Comparison of ENCODE assay signal across 30 mouse cellular contexts in the genomic region with DNA sequence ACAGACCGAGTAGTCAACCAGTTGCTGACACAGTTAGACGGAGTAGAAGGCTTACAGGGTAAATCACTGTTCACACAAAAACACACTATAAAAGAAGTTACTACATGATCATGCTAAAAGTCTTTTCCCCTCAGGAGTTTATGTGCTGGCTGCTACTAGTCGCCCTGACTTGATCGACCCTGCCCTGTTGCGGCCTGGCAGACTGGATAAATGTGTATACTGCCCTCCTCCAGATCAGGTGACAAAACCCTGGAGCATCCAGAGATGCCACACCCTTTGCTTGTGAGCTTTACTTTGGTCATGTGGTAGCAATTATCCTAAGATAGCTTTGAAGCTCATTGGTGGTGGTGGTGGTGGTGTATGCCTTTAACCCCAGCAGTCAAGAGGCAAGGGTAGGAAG. TPM values are rescaled to one million over a fixed set of nuclear protein-coding genes. Genes with fewer than 3 reads are reported as not detected.
DNase-seq lines count a peak whose midpoint lies in the region; ATAC-seq and TF ChIP-seq lines count a peak whose summit lies in the region.
"Had no signal": no experiment of that assay in that cellular context is flagged by ENCODE, and none has a peak within 500 bp of the region (broad histone marks: within the 10 kb centered on the region; RNA-seq: fewer than 3 reads in every experiment).

No protein-coding gene starts in this region.

- H3K27ac ChIP-seq in midbrain, embryonic 11.5 days (ENCODE audit: low read depth, low read length): no peak overlapping the region
- H3K27ac ChIP-seq in midbrain, postnatal 0 days (ENCODE audit: low read depth, low read length): no peak overlapping the region
- no peak overlapping the region for H3K27ac ChIP-seq in intestine, embryonic 16.5 days (ENCODE audit: low read length)
- H3K27ac ChIP-seq: embryonic facial prominence, embryonic 10.5 days; embryonic facial prominence, embryonic 12.5 days; forebrain, embryonic 13.5 days; forebrain, embryonic 15.5 days had no signal

- H3K27me3 ChIP-seq in midbrain, embryonic 11.5 days (ENCODE audit: control insufficient read depth, insufficient read depth, low read length): no peaks in the 10 kb centered on the region
- no peaks in the 10 kb centered on the region for H3K27me3 ChIP-seq in midbrain, postnatal 0 days (ENCODE audit: insufficient read depth, low read length)
- H3K27me3 ChIP-seq in intestine, embryonic 16.5 days (replicated peaks; ENCODE audit: control insufficient read depth, insufficient read depth, low read length): no peaks in the 10 kb centered on the region
- H3K27me3 ChIP-seq: CH12.LX; embryonic facial prominence, embryonic 12.5 days; forebrain, embryonic 13.5 days; forebrain, embryonic 15.5 days; Patski had no signal

- WGBS in midbrain, embryonic 11.5 days: 91% methylated on average over 5 of the region's 5 CpGs
- WGBS in midbrain, postnatal 0 days: 97% methylated on average over 5 of the region's 5 CpGs
- WGBS in intestine, embryonic 16.5 days: 82% methylated on average over 5 of the region's 5 CpGs

- no peak overlapping the region for H3K4me2 ChIP-seq in midbrain, embryonic 11.5 days
- H3K4me2 ChIP-seq in midbrain, postnatal 0 days (ENCODE audit: low read depth, low read length, poor library complexity, severe bottlenecking): no peak overlapping the region
- H3K4me2 ChIP-seq in intestine, embryonic 16.5 days (ENCODE audit: low read depth, low read length): no peak overlapping the region
- H3K4me2 ChIP-seq: embryonic facial prominence, embryonic 12.5 days; forebrain, embryonic 13.5 days; forebrain, embryonic 15.5 days had no signal

- peaks cover 4% of the 10 kb centered on the region; the same call in 1 of the 2 replicates for H3K36me3 ChIP-seq in midbrain, embryonic 11.5 days (ENCODE audit: control insufficient read depth, insufficient read depth, low read length)
- H3K36me3 ChIP-seq in midbrain, postnatal 0 days (ENCODE audit: insufficient read depth, low read length): peaks cover 23% of the 10 kb centered on the region
- H3K36me3 ChIP-seq in intestine, embryonic 16.5 days (ENCODE audit: control insufficient read depth, insufficient read depth, low read length): 0 out of 2 replicates have a peak, but pooled peaks cover 2% of the 10 kb centered on the region

- TF ChIP-seq CTCF in midbrain, postnatal 0 days (IDR thresholded peaks at IDR 0.05): no peak

- no peak overlapping the region for H3K4me3 ChIP-seq in midbrain, embryonic 11.5 days (ENCODE audit: low read depth, low read length)
- no peak overlapping the region for H3K4me3 ChIP-seq in midbrain, postnatal 0 days (ENCODE audit: low read depth, low read length)
- no peak overlapping the region for H3K4me3 ChIP-seq in intestine, embryonic 16.5 days (ENCODE audit: low read length)
- H3K4me3 ChIP-seq: embryonic facial prominence, embryonic 10.5 days; embryonic facial prominence, embryonic 12.5 days; forebrain, embryonic 13.5 days; forebrain, embryonic 15.5 days had no signal

- no peaks in the 10 kb centered on the region for H3K9me3 ChIP-seq in midbrain, embryonic 11.5 days (ENCODE audit: control insufficient read depth, low read length)
- no peaks in the 10 kb centered on the region for H3K9me3 ChIP-seq in midbrain, postnatal 0 days (ENCODE audit: low read length)
- H3K9me3 ChIP-seq in intestine, embryonic 16.5 days (ENCODE audit: control insufficient read depth, low read length): no peaks in the 10 kb centered on the region
- H3K9me3 ChIP-seq: embryonic facial prominence, embryonic 10.5 days; embryonic facial prominence, embryonic 12.5 days; forebrain, embryonic 13.5 days; forebrain, embryonic 15.5 days; G1E had no signal

- H3K4me1 ChIP-seq in midbrain, embryonic 11.5 days (ENCODE audit: control insufficient read depth, insufficient read depth, low read length): no peaks in the 10 kb centered on the region
- H3K4me1 ChIP-seq in midbrain, postnatal 0 days (ENCODE audit: insufficient read depth, low read length): no peaks in the 10 kb centered on the region
- no peaks in the 10 kb centered on the region for H3K4me1 ChIP-seq in intestine, embryonic 16.5 days (ENCODE audit: control insufficient read depth, insufficient read depth, low read length)
- H3K4me1 ChIP-seq: embryonic facial prominence, embryonic 10.5 days; embryonic facial prominence, embryonic 12.5 days; forebrain, embryonic 13.5 days; forebrain, embryonic 15.5 days had no signal

- H3K9ac ChIP-seq in midbrain, embryonic 11.5 days (ENCODE audit: low read length): no peak overlapping the region
- no peak overlapping the region for H3K9ac ChIP-seq in midbrain, postnatal 0 days (replicated peaks; ENCODE audit: low read length, poor library complexity, severe bottlenecking)
- no peak overlapping the region for H3K9ac ChIP-seq in intestine, embryonic 16.5 days (ENCODE audit: low read depth, low read length)
- H3K9ac ChIP-seq: embryonic facial prominence, embryonic 12.5 days; forebrain, embryonic 13.5 days; forebrain, embryonic 15.5 days; forebrain, postnatal 0 days had no signal

- ATAC-seq in midbrain, embryonic 11.5 days (ENCODE audit: low FRiP score): no peak
- no peak for ATAC-seq in midbrain, postnatal 0 days (ENCODE audit: low FRiP score)
- peak; percentile 60; the same call in 1 of the 2 replicates for ATAC-seq in intestine, embryonic 16.5 days
- ATAC-seq in granulocyte monocyte progenitor cell, adult 5-6 weeks (replicated peaks; ENCODE audit: poor library complexity, severe bottlenecking): no peak
- ATAC-seq: CD4-positive, CD25-positive, alpha-beta regulatory T cell, adult 4 months; forebrain, embryonic 13.5 days; forebrain, embryonic 15.5 days; forebrain, postnatal 0 days; Patski had no signal

- DNase-seq in midbrain, embryonic 11.5 days (ENCODE audit: low spot score, missing footprints): peak; percentile 19
- no peak for DNase-seq in midbrain, postnatal 0 days (ENCODE audit: low spot score)
- DNase-seq in ZHBTc4 (ENCODE audit: low read depth, low spot score): peak; percentile 16
- DNase-seq in ovary, postnatal 14 days (ENCODE audit: low spot score): no peak
- DNase-seq in yolk sac, embryonic 10.5 days (ENCODE audit: low spot score): no peak
- DNase-seq: adrenal gland, adult 2 months; adrenal gland, postnatal 10 days; adrenal gland, postnatal 25 days; B cell, adult 2 months; cerebellum, adult 11 months; cerebellum, adult 18-20 months; cerebellum, adult 8-10 months; cerebellum, adult 9-11 months; cerebellum, postnatal 25 days; forebrain, postnatal 0 days had no signal

RNA-seq across cellular contexts. Expression of gene Tmbim7, which starts 20.9 kb away (rescaled TPM):
- polyA plus RNA-seq in midbrain, embryonic 11.5 days (2014; fragmentation: Nextera tagmentation; extraction: Ambion mirVana): not detected in 2 replicates
- not detected in 2 replicates for total RNA-seq in midbrain, postnatal 0 days (2014; rRNA removed)
- polyA plus RNA-seq in midbrain, postnatal 0 days (2015; fragmentation: Nextera tagmentation; extraction: Ambion mirVana): not detected in 2 replicates
- not detected in 2 replicates for polyA plus RNA-seq in intestine, embryonic 16.5 days (2015; fragmentation: Nextera tagmentation; extraction: Ambion mirVana)
- 2.3 TPM in 1 of 2 replicates, not detected in the other for total RNA-seq in granulocyte monocyte progenitor cell, adult 5-6 weeks (2014; fragmentation: Nextera tagmentation)
- not detected in 2 replicates for total RNA-seq in granulocyte monocyte progenitor cell, adult 5-6 weeks (2017)
- total RNA-seq: adrenal gland, adult 2 months; adrenal gland, postnatal 10 days; adrenal gland, postnatal 25 days; adrenal gland, postnatal 4 days; CH12.LX; forebrain, postnatal 0 days; G1E had no signal
- polyA plus RNA-seq: adrenal gland, adult 2 months; brain, embryonic 14.5 days; CD4-positive, CD25-positive, alpha-beta regulatory T cell, adult 4 months; cortical plate, adult 2 months; embryonic facial prominence, embryonic 10.5 days; embryonic facial prominence, embryonic 12.5 days; embryonic facial prominence, embryonic 14.5 days; forebrain, embryonic 11.5 days; forebrain, embryonic 13.5 days; forebrain, embryonic 15.5 days; forebrain, postnatal 0 days; G1E; Patski had no signal

RNA-seq across cellular contexts. Expression of gene Gatad1, which starts 26.9 kb away (rescaled TPM):
- 86.4 and 88.8 TPM in 2 replicates for polyA plus RNA-seq in midbrain, embryonic 11.5 days (2014; fragmentation: Nextera tagmentation; extraction: Ambion mirVana)
- total RNA-seq in midbrain, postnatal 0 days (2014; rRNA removed): 76.6 and 103 TPM in 2 replicates
- polyA plus RNA-seq in midbrain, postnatal 0 days (2015; fragmentation: Nextera tagmentation; extraction: Ambion mirVana): 84.3 and 89.1 TPM in 2 replicates
- 50.9 and 52.4 TPM in 2 replicates for polyA plus RNA-seq in intestine, embryonic 16.5 days (2015; fragmentation: Nextera tagmentation; extraction: Ambion mirVana)
- 51.4 and 75.4 TPM in 2 replicates for total RNA-seq in granulocyte monocyte progenitor cell, adult 5-6 weeks (2014; fragmentation: Nextera tagmentation)
- 113 and 147 TPM in 2 replicates for total RNA-seq in granulocyte monocyte progenitor cell, adult 5-6 weeks (2017)

RNA-seq across cellular contexts. Expression of gene Rbm48, which starts 33.7 kb away (rescaled TPM):
- 13.8 and 15.9 TPM in 2 replicates for polyA plus RNA-seq in midbrain, embryonic 11.5 days (2014; fragmentation: Nextera tagmentation; extraction: Ambion mirVana)
- 14.5 and 17.0 TPM in 2 replicates for total RNA-seq in midbrain, postnatal 0 days (2014; rRNA removed)
- 18.3 and 19.3 TPM in 2 replicates for polyA plus RNA-seq in midbrain, postnatal 0 days (2015; fragmentation: Nextera tagmentation; extraction: Ambion mirVana)
- polyA plus RNA-seq in intestine, embryonic 16.5 days (2015; fragmentation: Nextera tagmentation; extraction: Ambion mirVana): 8.9 and 10.3 TPM in 2 replicates
- total RNA-seq in granulocyte monocyte progenitor cell, adult 5-6 weeks (2014; fragmentation: Nextera tagmentation): 7.9 and 28.1 TPM in 2 replicates
- total RNA-seq in granulocyte monocyte progenitor cell, adult 5-6 weeks (2017): 28.5 and 29.8 TPM in 2 replicates

RNA-seq across cellular contexts. Expression of gene Pex1, which starts 34.2 kb away (rescaled TPM):
- polyA plus RNA-seq in midbrain, embryonic 11.5 days (2014; fragmentation: Nextera tagmentation; extraction: Ambion mirVana): 13.3 and 13.6 TPM in 2 replicates
- 21.0 and 24.1 TPM in 2 replicates for total RNA-seq in midbrain, postnatal 0 days (2014; rRNA removed)
- 19.2 and 21.2 TPM in 2 replicates for polyA plus RNA-seq in midbrain, postnatal 0 days (2015; fragmentation: Nextera tagmentation; extraction: Ambion mirVana)
- polyA plus RNA-seq in intestine, embryonic 16.5 days (2015; fragmentation: Nextera tagmentation; extraction: Ambion mirVana): 17.0 and 18.9 TPM in 2 replicates
- total RNA-seq in granulocyte monocyte progenitor cell, adult 5-6 weeks (2014; fragmentation: Nextera tagmentation): 43.0 and 56.1 TPM in 2 replicates
- 10.4 and 20.7 TPM in 2 replicates for total RNA-seq in granulocyte monocyte progenitor cell, adult 5-6 weeks (2017)

RNA-seq across cellular contexts. Expression of gene 1700109H08Rik, which starts 58.7 kb away (rescaled TPM):
- 2.0 and 3.4 TPM in 2 replicates for polyA plus RNA-seq in midbrain, embryonic 11.5 days (2014; fragmentation: Nextera tagmentation; extraction: Ambion mirVana)
- total RNA-seq in midbrain, postnatal 0 days (2014; rRNA removed): 3.0 and 9.2 TPM in 2 replicates
- polyA plus RNA-seq in midbrain, postnatal 0 days (2015; fragmentation: Nextera tagmentation; extraction: Ambion mirVana): 1.5 and 2.2 TPM in 2 replicates
- 1.2 and 1.3 TPM in 2 replicates for polyA plus RNA-seq in intestine, embryonic 16.5 days (2015; fragmentation: Nextera tagmentation; extraction: Ambion mirVana)
- total RNA-seq in granulocyte monocyte progenitor cell, adult 5-6 weeks (2014; fragmentation: Nextera tagmentation): 12.4 and 15.1 TPM in 2 replicates
- 8.0 and 8.2 TPM in 2 replicates for total RNA-seq in granulocyte monocyte progenitor cell, adult 5-6 weeks (2017)

Comparison
In these comparisons a context has a peak if more than half of its experiments do, and no peak if none do; other contexts are left out.
1. DNase-seq: peak in midbrain, embryonic 11.5 days (single experiment) and ZHBTc4 (single experiment); none in midbrain, postnatal 0 days (single experiment), ovary, postnatal 14 days (single experiment) and yolk sac, embryonic 10.5 days (single experiment).